Mouse (Mus musculus) B cell, adult 2 months (primary cell): ENCODE data around the gene Gm10803.
"Not testable (repeated sequence)": the region's sequence is repeated elsewhere in the genome, so short reads cannot be mapped to it uniquely, and the experiment has no call there.

Source experiments
- DNase-seq, 2 experiments: peaks; one replicate each; pipeline ENCODE4 v3.0.0; 2022

The Gm10803 gene

GRCm38 (mm10) chr2:93560268-93560667 lies at the start of gene Gm10803:
Gene Gm10803 (plus strand): TSS chr2:93560568.
- not testable (repeated sequence) for DNase-seq

- no peak for DNase-seq
These were observed 49.5 kb upstream of the Gm10803 start for GRCm38 (mm10) chr2:93510839-93511238.

DNA sequence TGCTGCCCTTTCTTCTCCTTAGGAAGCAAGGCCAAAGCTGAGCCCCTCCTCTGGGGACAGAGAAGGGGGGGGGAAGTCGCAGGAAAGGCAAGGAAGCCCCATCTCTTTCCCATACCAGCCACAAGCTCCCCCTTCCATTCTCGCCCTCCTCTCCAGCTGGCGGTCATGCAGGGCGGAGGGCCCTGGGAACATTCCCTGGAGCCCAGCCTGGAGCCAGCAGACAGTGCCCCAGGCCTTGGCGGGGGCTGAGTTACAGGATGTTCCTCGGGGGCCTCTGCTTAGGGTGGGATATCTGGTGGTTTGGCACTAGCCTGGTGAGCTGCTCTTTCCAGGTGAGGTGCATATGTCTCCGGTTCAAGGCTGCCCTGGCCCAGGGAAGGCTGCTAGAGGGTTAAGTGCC lies 48.2 kb upstream of the Gm10803 start:
- no peak for DNase-seq

GRCm38 (mm10) chr2:93515246-93515645 lies 45.1 kb upstream of the Gm10803 start:
- DNase-seq: no peak

- no peak for DNase-seq
These were observed 39.3 kb upstream of the Gm10803 start for GRCm38 (mm10) chr2:93521042-93521441.

- no peak for DNase-seq
These were observed 38.8 kb upstream of the Gm10803 start for GRCm38 (mm10) chr2:93521571-93521970.

DNA sequence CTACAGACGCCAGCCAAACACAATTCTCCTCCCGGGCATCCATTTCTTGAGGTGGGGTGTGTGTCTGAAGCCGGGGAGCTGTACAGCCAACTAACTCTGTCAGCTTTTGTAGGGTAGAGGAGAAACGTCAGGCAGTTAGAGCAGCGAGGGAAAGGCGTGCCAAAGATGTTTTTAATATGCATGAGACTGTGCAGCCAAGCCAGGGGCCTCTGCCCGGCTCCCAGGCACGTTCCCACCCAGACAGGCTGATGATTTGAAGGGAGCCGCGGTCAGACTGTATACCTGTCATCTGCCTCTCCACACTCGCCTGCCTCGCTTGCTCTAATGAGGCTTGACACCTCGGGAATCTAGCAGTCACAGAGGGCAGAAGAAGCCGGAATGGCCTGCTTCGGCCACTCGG lies 38.4 kb upstream of the Gm10803 start:
- DNase-seq: no peak

GRCm38 (mm10) chr2:93525033-93525762 lies 35.2 kb upstream of the Gm10803 start:
- DNase-seq: no peak

DNA sequence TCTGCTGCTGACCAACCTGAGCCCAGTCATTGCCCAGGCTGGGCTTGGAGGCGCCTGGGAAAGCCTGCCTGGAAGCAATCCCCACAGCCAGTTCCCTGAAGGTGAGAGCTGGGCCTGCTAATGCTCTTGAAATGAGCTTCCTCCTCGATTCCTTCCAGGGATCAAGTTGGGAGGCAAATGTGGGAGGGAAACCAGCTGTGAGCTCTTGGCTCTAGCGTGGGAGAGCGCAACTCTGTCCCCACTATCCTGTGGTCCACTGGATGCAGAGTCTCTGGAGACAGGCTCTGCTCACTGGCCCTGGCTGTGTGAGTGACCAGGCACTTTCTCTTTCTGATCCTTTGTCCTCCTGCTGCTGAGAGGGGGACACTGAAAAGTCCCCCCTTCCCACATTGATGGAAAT lies 30.8 kb upstream of the Gm10803 start:
- DNase-seq: no peak

DNA sequence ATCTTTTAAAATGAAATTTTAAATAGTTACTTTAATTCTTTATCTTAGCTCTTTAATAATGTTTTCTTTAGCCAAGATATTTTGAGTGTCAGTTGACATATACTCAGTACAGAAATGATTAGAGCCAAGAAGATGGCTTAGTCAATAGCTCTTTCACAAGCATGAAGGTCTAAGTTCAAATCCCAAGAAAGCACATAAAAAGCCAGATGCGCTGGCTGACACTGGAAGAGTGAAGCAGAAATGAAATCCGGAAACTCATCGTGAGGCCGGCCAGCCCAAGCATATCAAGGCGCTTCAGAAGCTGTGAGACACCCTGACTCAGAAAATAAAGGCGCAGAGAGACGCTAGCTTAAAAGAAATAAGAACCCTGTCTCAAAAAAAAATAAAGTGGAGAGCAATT lies 26.5 kb upstream of the Gm10803 start:
- no peak for DNase-seq

DNA sequence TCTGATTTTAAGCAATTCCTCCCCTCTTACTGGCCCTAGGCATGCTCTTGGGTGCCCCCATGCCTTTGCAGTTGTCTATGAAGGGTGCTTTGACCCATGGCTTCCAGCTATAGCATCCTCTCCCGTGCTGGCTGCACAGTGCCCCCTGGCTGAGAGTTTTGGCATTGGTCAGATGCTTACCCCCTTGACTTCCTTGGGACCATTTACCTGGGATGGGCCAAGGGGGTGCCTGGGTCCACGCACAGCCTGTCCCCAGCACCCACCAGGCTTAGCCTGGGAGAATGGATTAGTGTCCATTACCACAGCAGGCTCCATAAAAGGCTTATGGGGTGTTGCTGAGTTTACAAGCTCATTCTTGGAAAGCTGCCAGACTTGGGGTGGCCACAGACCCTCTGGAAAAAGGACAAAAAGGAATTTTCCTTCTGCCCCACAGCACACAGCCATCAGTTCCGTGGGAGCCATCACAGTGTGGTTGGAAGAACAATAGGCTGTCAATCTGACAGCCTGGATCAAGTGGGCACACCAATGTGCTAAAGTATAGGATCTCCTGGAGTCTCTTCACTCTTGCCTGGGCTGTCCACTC lies 22.9 kb upstream of the Gm10803 start:
- peak; percentile 3 to 4 for DNase-seq

- DNase-seq: no peak
These were observed 22.2 kb upstream of the Gm10803 start for GRCm38 (mm10) chr2:93538140-93538539.

- DNase-seq: no peak
These were observed 18.6 kb upstream of the Gm10803 start for GRCm38 (mm10) chr2:93541771-93542170.

DNA sequence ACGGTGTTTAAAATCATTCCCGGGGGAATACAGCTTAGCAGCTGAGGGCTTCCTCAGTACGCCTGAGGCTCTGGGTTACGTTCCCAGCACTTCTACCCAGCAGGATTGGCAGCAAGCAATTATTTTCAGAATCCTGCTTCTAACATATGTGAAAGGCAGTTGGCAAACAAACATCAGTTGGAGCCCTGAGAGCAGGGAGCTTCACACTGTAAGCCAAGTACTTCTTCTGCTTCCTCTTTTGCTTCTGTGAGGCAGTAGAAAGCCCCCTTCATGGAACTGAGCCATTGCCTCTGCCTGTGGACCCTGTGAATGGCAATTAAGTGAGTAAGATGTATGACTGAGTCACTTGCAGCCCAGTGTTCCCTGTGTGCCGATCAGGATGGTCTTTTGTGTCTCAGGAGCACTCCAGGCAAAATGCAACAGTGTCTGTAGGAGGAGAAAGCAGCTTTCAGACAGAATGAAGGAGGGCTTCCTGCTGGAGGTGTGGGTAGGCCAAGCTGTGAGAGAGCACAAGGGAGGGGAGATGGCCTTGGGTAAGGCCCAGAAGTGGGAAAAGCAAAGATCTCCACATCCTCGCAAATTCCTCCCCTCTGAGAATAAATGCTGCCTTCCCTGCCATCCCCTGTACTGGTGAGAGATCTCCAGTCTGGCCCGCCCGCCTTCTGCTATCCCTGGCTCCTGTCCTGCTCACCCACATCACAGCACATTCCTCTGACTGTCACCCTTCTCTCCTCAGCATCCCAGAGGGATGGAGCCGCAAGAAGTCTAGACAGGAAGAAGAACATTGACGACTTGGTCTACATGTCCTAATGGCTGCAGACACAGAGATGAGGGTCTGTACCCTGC lies 7.5 kb upstream of the Gm10803 start:
- DNase-seq: no peak

GRCm38 (mm10) chr2:93553905-93554304 lies 6.5 kb upstream of the Gm10803 start:
- DNase-seq: no peak

DNA sequence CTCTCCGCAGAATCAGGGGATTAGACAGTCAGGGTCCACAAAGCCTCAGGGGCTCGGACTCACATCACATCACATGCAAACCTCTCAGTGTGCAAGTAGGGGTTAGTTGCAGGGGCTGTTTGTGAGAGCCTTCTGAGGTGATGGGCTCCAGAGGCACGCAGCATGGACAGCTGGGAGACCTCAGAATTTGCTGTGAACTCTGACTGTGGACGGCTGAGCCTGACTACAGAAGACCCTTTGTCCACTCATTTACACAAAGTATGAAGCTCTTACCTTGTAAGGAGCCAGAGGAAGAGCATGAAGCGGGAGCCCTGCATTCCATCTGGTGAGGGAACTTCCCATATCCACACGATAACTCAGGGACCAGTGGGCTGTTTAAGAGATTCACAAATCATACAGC lies 5.3 kb downstream of the Gm10803 start:
- DNase-seq: no peak

DNA sequence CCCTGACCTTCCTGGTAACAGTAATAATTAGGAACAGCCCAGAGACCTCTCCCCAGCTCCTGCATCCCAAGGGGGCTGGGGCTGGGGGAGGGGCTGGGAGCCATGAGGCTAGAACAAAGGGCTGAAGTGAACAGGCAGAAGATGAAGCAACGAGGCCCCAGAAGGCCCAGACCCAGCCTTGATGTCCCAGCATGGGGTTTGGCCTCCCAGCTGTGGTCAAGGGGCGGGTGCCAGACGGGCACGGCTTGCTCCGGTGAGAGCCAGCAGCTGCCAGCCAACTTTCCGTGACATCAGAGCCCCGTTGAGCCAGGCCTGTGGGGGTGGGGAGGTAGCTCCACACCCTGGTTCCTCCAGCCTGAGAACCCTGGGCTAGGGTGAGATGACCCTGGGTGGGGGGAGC lies 7.3 kb downstream of the Gm10803 start:
- no peak for DNase-seq

DNA sequence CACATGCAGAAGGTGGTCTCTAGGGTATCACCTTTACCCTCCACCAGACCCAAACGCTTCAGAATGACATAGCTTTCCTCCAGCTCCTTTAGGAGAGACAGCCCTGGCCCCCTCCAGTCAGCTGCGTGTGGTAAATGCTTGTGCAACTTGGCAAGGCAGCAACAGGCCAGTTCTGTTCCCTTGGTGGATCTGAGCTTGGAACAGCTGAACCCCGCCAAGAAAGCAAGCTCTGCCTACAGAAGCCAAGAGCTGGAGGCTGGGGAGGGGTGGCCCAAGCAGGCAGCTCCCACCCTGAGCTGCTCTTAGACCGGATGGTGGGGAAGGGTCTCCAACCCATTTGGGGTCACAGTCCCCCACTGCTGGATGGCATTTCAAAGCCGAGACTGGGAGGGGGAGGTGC lies 12.2 kb downstream of the Gm10803 start:
- DNase-seq: no peak

DNA sequence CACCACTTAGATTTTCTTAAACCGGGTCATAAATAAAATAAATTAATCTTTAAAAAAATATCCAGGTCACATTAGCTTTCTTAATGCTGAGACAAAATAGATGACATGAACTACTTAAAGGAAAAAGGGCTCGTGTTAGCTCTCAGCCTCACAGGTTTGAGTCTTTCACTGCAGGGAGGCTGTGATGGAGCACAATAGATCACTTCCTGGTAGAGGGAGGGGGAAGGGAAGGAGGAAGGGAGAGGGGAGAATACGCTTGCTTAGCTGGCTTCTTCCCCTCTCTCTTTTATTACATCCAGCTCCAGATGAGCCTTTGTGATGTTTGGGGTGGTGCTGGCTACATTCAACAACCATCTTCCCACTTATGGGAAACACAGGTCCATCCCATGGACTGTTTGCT lies 20.9 kb downstream of the Gm10803 start:
- DNase-seq: no peak

DNA sequence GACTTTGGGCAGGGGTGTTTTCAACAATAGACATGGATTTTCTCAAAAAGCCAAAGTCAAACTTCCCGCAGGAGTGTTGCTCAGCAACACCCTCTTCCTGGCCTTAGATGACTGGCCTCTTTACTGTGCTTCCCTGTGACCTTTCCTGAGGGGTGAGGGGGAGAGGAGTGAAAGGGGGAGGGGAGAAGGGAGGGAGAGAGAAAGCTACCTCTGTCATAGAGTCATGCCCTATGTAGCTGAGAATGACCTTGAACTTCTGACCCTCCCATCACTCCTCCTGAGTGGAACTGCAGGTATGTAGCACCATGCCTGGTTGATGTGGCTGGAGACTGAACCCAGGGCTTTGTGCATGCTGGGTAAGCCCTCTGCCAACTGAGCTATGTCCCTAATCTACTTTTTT lies 25.5 kb downstream of the Gm10803 start:
- DNase-seq: no peak

GRCm38 (mm10) chr2:93587446-93587845 lies 27.1 kb downstream of the Gm10803 start:
- no peak for DNase-seq

- DNase-seq: no peak
These were observed 29.5 kb downstream of the Gm10803 start for GRCm38 (mm10) chr2:93589875-93590274.

GRCm38 (mm10) chr2:93591706-93592105 lies 31.3 kb downstream of the Gm10803 start:
- DNase-seq: no peak
